Mouse (Mus musculus) urinary bladder, postnatal 10 days (tissue): ENCODE results near the gene C2.

Experiments
- DNase-seq: peaks from one replicate; pipeline ENCODE4 v3.0.0; 2022; ENCODE audit warnings: low spot score

C2 gene

GRCm38 (mm10) chr17:34898160-34898586 is at the start of gene C2, which contains the start of gene Ehmt2:
Gene C2 (minus strand): TSS chr17:34898265.
Gene Ehmt2 (plus strand): TSS chr17:34898469.
- DNase-seq, result no peak

- no peak for DNase-seq
Measured at GRCm38 (mm10) chr17:34947606-34948005, 49.5 kb upstream of the C2 start.

- no peak for DNase-seq
Measured at GRCm38 (mm10) chr17:34946486-34947140, 48.5 kb upstream of the C2 start.

GRCm38 (mm10) chr17:34944362-34944761 is 46.3 kb upstream of the C2 start:
- DNase-seq, result no peak

GRCm38 (mm10) chr17:34943128-34943815 is 45.2 kb upstream of the C2 start:
- no peak for DNase-seq

GRCm38 (mm10) chr17:34941344-34942041 is 43.4 kb upstream of the C2 start:
- DNase-seq, result no peak

- DNase-seq, result no peak
Measured at GRCm38 (mm10) chr17:34937960-34938505, 40.0 kb upstream of the C2 start.

- DNase-seq, result no peak
Measured at GRCm38 (mm10) chr17:34934830-34935229, 36.8 kb upstream of the C2 start.

- DNase-seq, result no peak
Measured at GRCm38 (mm10) chr17:34934031-34934430, 36.0 kb upstream of the C2 start.

- DNase-seq, result no peak
Measured at GRCm38 (mm10) chr17:34932287-34932686, 34.2 kb upstream of the C2 start.

GRCm38 (mm10) chr17:34931735-34932098 is 33.7 kb upstream of the C2 start:
- no peak for DNase-seq

GRCm38 (mm10) chr17:34931061-34931734 is 33.1 kb upstream of the C2 start, which contains the start of gene Neu1:
Gene Neu1 (plus strand): TSS chr17:34931253.
- peak; percentile 94 for DNase-seq

- DNase-seq, result no peak
Measured at GRCm38 (mm10) chr17:34928841-34929240, 30.8 kb upstream of the C2 start.

GRCm38 (mm10) chr17:34927306-34928019 is 29.4 kb upstream of the C2 start:
- DNase-seq, result no peak

- no peak for DNase-seq
Measured at GRCm38 (mm10) chr17:34924258-34924657, 26.2 kb upstream of the C2 start.

GRCm38 (mm10) chr17:34922939-34923338 is 24.9 kb upstream of the C2 start:
- DNase-seq, result no peak

GRCm38 (mm10) chr17:34917188-34917587 is 19.1 kb upstream of the C2 start:
- DNase-seq, result no peak

GRCm38 (mm10) chr17:34916316-34916715 is 18.3 kb upstream of the C2 start:
- DNase-seq, result no peak

GRCm38 (mm10) chr17:34915410-34915831 is 17.4 kb upstream of the C2 start:
- DNase-seq, result no peak

- DNase-seq, result no peak
Measured at GRCm38 (mm10) chr17:34913930-34914665, 16.0 kb upstream of the C2 start, which contains the start of gene Slc44a4. Gene Slc44a4 (plus strand): TSS chr17:34914466.

GRCm38 (mm10) chr17:34911945-34912351 is 13.9 kb upstream of the C2 start:
- DNase-seq, result no peak
